Mouse (Mus musculus): ENCODE results near the gene Tcaf2.
A peak's percentile ranks its signal among the peaks of the same experiment; 100 is the strongest.

Tcaf2 gene

GRCm38 (mm10) chr6:42644912-42645549, at the start of gene Tcaf2:
TSS of gene Tcaf2 (minus strand) at chr6:42645254.
- DNase-seq, result peak; percentile 70

- DNase-seq, result peak; percentile 88
Measured at GRCm38 (mm10) chr6:42692517-42693190, 47.6 kb upstream of the Tcaf2 start.

GRCm38 (mm10) chr6:42692154-42692516, 47.1 kb upstream of the Tcaf2 start:
- peak; percentile 88 for DNase-seq

GRCm38 (mm10) chr6:42689761-42690160, 44.7 kb upstream of the Tcaf2 start:
- DNase-seq, result no peak

- DNase-seq, result no peak
Measured at GRCm38 (mm10) chr6:42687907-42688306, 42.9 kb upstream of the Tcaf2 start.

- no peak for DNase-seq
Measured at GRCm38 (mm10) chr6:42680077-42680476, 35.0 kb upstream of the Tcaf2 start.

- DNase-seq, result no peak
Measured at GRCm38 (mm10) chr6:42676011-42676410, 31.0 kb upstream of the Tcaf2 start.

- no peak for DNase-seq
Measured at GRCm38 (mm10) chr6:42671767-42672166, 26.7 kb upstream of the Tcaf2 start.

GRCm38 (mm10) chr6:42667722-42668121, 22.7 kb upstream of the Tcaf2 start:
- no peak for DNase-seq

- DNase-seq, result no peak
Measured at GRCm38 (mm10) chr6:42661739-42662138, 16.7 kb upstream of the Tcaf2 start.

- no peak for DNase-seq
Measured at GRCm38 (mm10) chr6:42634393-42634792, 10.7 kb downstream of the Tcaf2 start.

- DNase-seq, result no peak
Measured at GRCm38 (mm10) chr6:42631395-42631794, 13.7 kb downstream of the Tcaf2 start.

- no peak for DNase-seq
Measured at GRCm38 (mm10) chr6:42616904-42617303, 28.1 kb downstream of the Tcaf2 start.

- DNase-seq, result no peak
Measured at GRCm38 (mm10) chr6:42612218-42612617, 32.8 kb downstream of the Tcaf2 start.

- no peak for DNase-seq
Measured at GRCm38 (mm10) chr6:42610954-42611522, 34.0 kb downstream of the Tcaf2 start.

GRCm38 (mm10) chr6:42597592-42597991, 47.5 kb downstream of the Tcaf2 start, which contains the start of gene Tcaf3:
TSS of gene Tcaf3 (minus strand) at chr6:42597692.
- no peak for DNase-seq

- no peak for DNase-seq
Measured at GRCm38 (mm10) chr6:42593138-42593882, 51.7 kb downstream of the Tcaf2 start.

GRCm38 (mm10) chr6:42586569-42586968, 58.5 kb downstream of the Tcaf2 start:
- DNase-seq, result no peak

GRCm38 (mm10) chr6:42583488-42583872, 61.6 kb downstream of the Tcaf2 start:
- DNase-seq, result peak; percentile 23

GRCm38 (mm10) chr6:42582741-42583487, 62.1 kb downstream of the Tcaf2 start:
- DNase-seq, result no peak

- DNase-seq, result no peak
Measured at GRCm38 (mm10) chr6:42578678-42579077, 66.4 kb downstream of the Tcaf2 start.

- no peak for DNase-seq
Measured at GRCm38 (mm10) chr6:42577433-42577832, 67.6 kb downstream of the Tcaf2 start.
